Mouse (Mus musculus) embryonic fibroblast, embryonic 13.5 days (primary cell): ENCODE results near the gene Pla2g3. TPM values are rescaled to one million over a fixed set of nuclear protein-coding genes. Genes with fewer than 3 reads are reported as not detected.

ENCODE experiments used
- H3K27ac ChIP-seq: 2 replicates; pipeline ENCODE4 v1.5.1; 2012; ENCODE audit warnings: low read length, control low read depth, inconsistent platforms; ENCODE audit not compliant: insufficient read depth
- H3K4me1 ChIP-seq: 2 replicates; pipeline ENCODE4 v1.6.1; 2011; ENCODE audit warnings: low read length; ENCODE audit not compliant: control insufficient read depth, insufficient read depth
- H3K4me3 ChIP-seq: 2 replicates; pipeline ENCODE4 v1.5.1; 2011; ENCODE audit warnings: mild to moderate bottlenecking, control low read depth, low read length; ENCODE audit not compliant: insufficient read depth
- CTCF ChIP-seq: IDR thresholded peaks from 2 replicates; pipeline ENCODE4 v1.5.1; 2011; ENCODE audit warnings: mild to moderate bottlenecking, control low read depth, low read length, moderate library complexity, borderline replicate concordance; ENCODE audit not compliant: insufficient read depth
- POLR2A ChIP-seq: IDR thresholded peaks from 2 replicates; pipeline ENCODE4 v1.6.1; 2011; ENCODE audit warnings: low read depth, mild to moderate bottlenecking, control low read depth, low read length, moderate library complexity
- polyA plus RNA-seq: library from polyadenylated mRNA; stranded (reverse); fragments of >200 nt; gene quantifications from 2 replicates; pipeline ENCODE4 v1.2.4, GENCODE M21; 2011; ENCODE audit warnings: low read depth; ENCODE audit not compliant: missing spikeins, insufficient read length

Pla2g3 gene
- polyA plus RNA-seq, 1 experiment: 0.25 TPM

- peak overlapping the region; percentile 92 for H3K27ac ChIP-seq
- TF ChIP-seq CTCF (peak; percentile 62), POLR2A (peak; percentile 77)
- peak overlapping the region; percentile 38 for H3K4me3 ChIP-seq
- peaks cover 6% of the 10 kb centered on the region for H3K4me1 ChIP-seq
Observed at GRCm38 (mm10) chr11:3535406-3535986, 47.4 kb downstream of the Pla2g3 start.

GRCm38 (mm10) chr11:3536082-3536481 lies 48.0 kb downstream of the Pla2g3 start:
- TF ChIP-seq POLR2A: no peak
- TF ChIP-seq CTCF: no peak
- Histone ChIP-seq H3K27ac (peak overlapping the region; percentile 92), H3K4me3 (peak overlapping the region; percentile 38), H3K4me1 (peaks cover 6% of the 10 kb centered on the region)

- TF ChIP-seq POLR2A: no peak
- TF ChIP-seq CTCF: no peak
- Histone ChIP-seq H3K4me3 (no peak overlapping the region; the same call in 1 of the 2 replicates), H3K27ac (peak overlapping the region; percentile 92; the same call in 1 of the 2 replicates), H3K4me1 (peaks cover 6% of the 10 kb centered on the region)
Observed at GRCm38 (mm10) chr11:3536745-3537333, 48.8 kb downstream of the Pla2g3 start.

GRCm38 (mm10) chr11:3537711-3538110 lies 49.6 kb downstream of the Pla2g3 start:
- peak overlapping the region; percentile 82; the same call in 1 of the 2 replicates for H3K27ac ChIP-seq
- H3K4me1 ChIP-seq: peaks cover 6% of the 10 kb centered on the region
- TF ChIP-seq POLR2A (no peak), CTCF (no peak)
- H3K4me3 ChIP-seq: peak overlapping the region; percentile 97

GRCm38 (mm10) chr11:3538341-3538740 lies 50.3 kb downstream of the Pla2g3 start:
- TF ChIP-seq CTCF: no peak
- TF ChIP-seq POLR2A: 0 out of 2 replicates have a peak, but pooled peaks have one; percentile 21
- peak overlapping the region; percentile 97 for H3K4me3 ChIP-seq
- H3K4me1 ChIP-seq: peaks cover 6% of the 10 kb centered on the region
- peak overlapping the region; percentile 82 for H3K27ac ChIP-seq

- peak; percentile 99 for TF ChIP-seq POLR2A
- no peak for TF ChIP-seq CTCF
- Histone ChIP-seq H3K27ac (peak overlapping the region; percentile 82), H3K4me3 (peak overlapping the region; percentile 97), H3K4me1 (peaks cover 6% of the 10 kb centered on the region)
Observed at GRCm38 (mm10) chr11:3539111-3539825, 51.2 kb downstream of the Pla2g3 start.

GRCm38 (mm10) chr11:3539826-3540196 lies 51.7 kb downstream of the Pla2g3 start:
- no peak for TF ChIP-seq CTCF
- no peak for TF ChIP-seq POLR2A
- peak overlapping the region; percentile 56 for H3K4me3 ChIP-seq
- H3K4me1 ChIP-seq: peaks cover 5% of the 10 kb centered on the region
- H3K27ac ChIP-seq: no peak overlapping the region

GRCm38 (mm10) chr11:3540451-3541085 lies 52.5 kb downstream of the Pla2g3 start, which contains the start of gene Smtn:
Smtn (minus strand) TSS chr11:3540612.
- H3K27ac ChIP-seq: no peak within 1 kb of the TSS
- TF ChIP-seq CTCF (no peak), POLR2A (no peak)
- H3K4me3 ChIP-seq: peak within 1 kb of the TSS; percentile 56
- 0 out of 2 replicates have a peak, but pooled peaks cover 2% of the 10 kb centered on the region for H3K4me1 ChIP-seq

- H3K4me1 ChIP-seq: 0 out of 2 replicates have a peak, but pooled peaks cover under 1% of the 10 kb centered on the region
- TF ChIP-seq POLR2A (no peak), CTCF (no peak)
- no peak overlapping the region for H3K27ac ChIP-seq
- no peak overlapping the region for H3K4me3 ChIP-seq
Observed at GRCm38 (mm10) chr11:3541932-3542331, 53.8 kb downstream of the Pla2g3 start.
